Mouse (Mus musculus) heart, postnatal 0 days (tissue): ENCODE measurements around the gene Csmd2.

ENCODE experiments used
- CTCF ChIP-seq: IDR thresholded peaks from 2 replicates; pipeline ENCODE4 v1.5.1; 2016; ENCODE audit warnings: antibody characterized with exemption, control low read depth, low read depth
- EP300 ChIP-seq: IDR thresholded peaks from 2 replicates; pipeline ENCODE4 v1.6.1; 2016; ENCODE audit warnings: antibody characterized with exemption, low read depth

GRCm38 (mm10) chr4:128425339-128425738 is 437.7 kb downstream of the Csmd2 start:
- no peak for TF ChIP-seq CTCF
- TF ChIP-seq EP300: no peak
